Comparison of ENCODE assay signal across 31 mouse cellular contexts in genomic region chr6:137114859-137115258, GRCm38 (mm10). TPM values are rescaled to one million over a fixed set of nuclear protein-coding genes. Genes with fewer than 3 reads are reported as not detected.
"Had no signal": no experiment of that assay in that cellular context is flagged by ENCODE, and none has a peak within 500 bp of the region (broad histone marks: within the 10 kb centered on the region; RNA-seq: fewer than 3 reads in every experiment).

No protein-coding gene starts in this region.

- H3K27me3 ChIP-seq: limb, embryonic 12.5 days; limb, embryonic 13.5 days; limb, embryonic 15.5 days; liver, embryonic 12.5 days; liver, embryonic 13.5 days; liver, embryonic 15.5 days; lung, embryonic 15.5 days; megakaryocyte, embryonic 14.5 days; midbrain, embryonic 12.5 days; midbrain, embryonic 13.5 days; midbrain, embryonic 15.5 days; neural tube, embryonic 12.5 days; neural tube, embryonic 13.5 days had no signal

- H3K9ac ChIP-seq: limb, embryonic 12.5 days; limb, embryonic 13.5 days; limb, embryonic 15.5 days; liver, embryonic 12.5 days; liver, embryonic 13.5 days; liver, embryonic 14.5 days; liver, embryonic 15.5 days; liver, postnatal 0 days; lung, embryonic 14.5 days; lung, embryonic 15.5 days; midbrain, embryonic 12.5 days; midbrain, embryonic 13.5 days; midbrain, embryonic 15.5 days; neural tube, embryonic 12.5 days; neural tube, embryonic 13.5 days had no signal

- ATAC-seq: liver, embryonic 12.5 days; liver, postnatal 0 days; lung, postnatal 0 days; midbrain, embryonic 13.5 days; midbrain, embryonic 15.5 days; midbrain, embryonic 16.5 days had no signal

- H3K36me3 ChIP-seq: limb, embryonic 12.5 days; limb, embryonic 13.5 days; limb, embryonic 15.5 days; liver, embryonic 12.5 days; liver, embryonic 13.5 days; liver, embryonic 15.5 days; lung, embryonic 15.5 days; midbrain, embryonic 10.5 days; midbrain, embryonic 12.5 days; midbrain, embryonic 13.5 days; midbrain, embryonic 15.5 days; neural tube, embryonic 12.5 days; neural tube, embryonic 13.5 days had no signal

- H3K9me3 ChIP-seq: limb, embryonic 12.5 days; limb, embryonic 13.5 days; limb, embryonic 15.5 days; liver, embryonic 12.5 days; liver, embryonic 13.5 days; liver, embryonic 15.5 days; lung, embryonic 15.5 days; midbrain, embryonic 10.5 days; midbrain, embryonic 12.5 days; midbrain, embryonic 13.5 days; midbrain, embryonic 15.5 days; neural tube, embryonic 12.5 days; neural tube, embryonic 13.5 days had no signal

- H3K4me3 ChIP-seq: limb, embryonic 12.5 days; limb, embryonic 13.5 days; limb, embryonic 15.5 days; liver, embryonic 12.5 days; liver, embryonic 13.5 days; liver, embryonic 15.5 days; lung, embryonic 15.5 days; megakaryocyte, embryonic 14.5 days; midbrain, embryonic 10.5 days; midbrain, embryonic 12.5 days; midbrain, embryonic 13.5 days; midbrain, embryonic 15.5 days; myocyte; neural tube, embryonic 12.5 days; neural tube, embryonic 13.5 days had no signal

- H3K4me1 ChIP-seq: liver, embryonic 12.5 days; liver, embryonic 13.5 days; liver, embryonic 15.5 days; megakaryocyte, embryonic 14.5 days; midbrain, embryonic 10.5 days; midbrain, embryonic 12.5 days; midbrain, embryonic 13.5 days; midbrain, embryonic 15.5 days; neural tube, embryonic 12.5 days; neural tube, embryonic 13.5 days had no signal

- DNase-seq: left cerebral cortex, postnatal 4 days; liver; liver, embryonic 13.5 days; liver, postnatal 0 days; lung, adult 18-20 months; lung, embryonic 14.5 days; lung, postnatal 10 days; lung, postnatal 14 days; lung, postnatal 36 days; lung, postnatal 4 days; midbrain, embryonic 14.5 days had no signal

- H3K4me2 ChIP-seq: limb, embryonic 12.5 days; limb, embryonic 13.5 days; limb, embryonic 15.5 days; liver, embryonic 11.5 days; liver, embryonic 12.5 days; liver, embryonic 13.5 days; liver, embryonic 15.5 days; lung, embryonic 14.5 days; lung, embryonic 15.5 days; midbrain, embryonic 11.5 days; midbrain, embryonic 12.5 days; midbrain, embryonic 13.5 days; midbrain, embryonic 15.5 days; neural tube, embryonic 12.5 days; neural tube, embryonic 13.5 days had no signal

- H3K27ac ChIP-seq: limb, embryonic 12.5 days; limb, embryonic 13.5 days; limb, embryonic 15.5 days; liver, embryonic 12.5 days; liver, embryonic 13.5 days; liver, embryonic 14.5 days; liver, embryonic 15.5 days; lung, embryonic 15.5 days; macrophage; midbrain, embryonic 10.5 days; midbrain, embryonic 12.5 days; midbrain, embryonic 13.5 days; midbrain, embryonic 15.5 days; neural tube, embryonic 12.5 days; neural tube, embryonic 13.5 days had no signal

RNA-seq across cellular contexts. Expression of gene Rerg, which starts 55.4 kb away (rescaled TPM):
- polyA plus RNA-seq: macrophage had no signal
